Mouse (Mus musculus): Measurements from ENCODE around the gene Lsm5. TPM values are rescaled to one million over a fixed set of nuclear protein-coding genes. Genes with fewer than 3 reads are reported as not detected.
A peak's percentile ranks its signal among the peaks of the same experiment; 100 is the strongest.

Lsm5 gene
- total and polyA plus RNA-seq, 2 experiments from 2014 or later: 68.4 to 91.7 TPM

DNA sequence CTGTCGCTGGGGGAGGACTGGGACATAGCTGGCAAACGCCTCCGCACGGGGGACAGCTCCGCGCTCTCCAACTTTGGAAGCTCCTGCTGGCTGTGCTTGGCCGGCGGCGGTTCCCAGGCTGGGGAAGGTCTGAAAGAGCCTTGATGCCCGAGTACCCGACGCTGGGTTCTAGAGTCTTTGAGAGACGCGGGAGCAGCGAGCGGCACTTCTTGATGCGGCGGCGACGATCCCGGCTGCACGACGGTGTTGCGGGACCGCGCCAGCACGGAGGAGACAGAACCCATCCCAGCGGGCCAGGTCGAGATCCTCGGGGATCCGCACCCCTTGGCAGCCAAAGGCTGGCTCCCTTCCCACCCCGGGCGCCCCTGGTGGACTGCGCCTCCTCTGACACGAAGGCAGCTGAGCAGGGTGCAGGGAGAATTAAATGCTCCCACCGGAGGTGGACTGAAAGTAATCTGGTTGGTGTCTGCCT is 52.4 kb downstream of the Lsm5 start:
- TF ChIP-seq CTCF (IDR thresholded peaks at IDR 0.05; ENCODE audit: low read depth): peak; percentile 56
- no peaks in the 10 kb centered on the region for H3K9me3 ChIP-seq (ENCODE audit: low read length)
- no peaks in the 10 kb centered on the region for H3K36me3 ChIP-seq (ENCODE audit: insufficient read depth)
- DNase-seq (peak; percentile 25), ATAC-seq (peak; percentile 69)
- H3K27me3 ChIP-seq (ENCODE audit: insufficient read depth, low read length): no peaks in the 10 kb centered on the region; the same call in none of the 2 replicates
- no peak overlapping the region for H3K27ac ChIP-seq (ENCODE audit: low read depth, low read length)
- H3K9ac ChIP-seq: peak overlapping the region; percentile 44
- 4% methylated on average over 36 of the region's 36 CpGs for WGBS
- peaks cover 3% of the 10 kb centered on the region; the same call in 1 of the 2 replicates for H3K4me1 ChIP-seq (ENCODE audit: insufficient read depth)
- peak overlapping the region; percentile 78 for H3K4me2 ChIP-seq (ENCODE audit: low read depth)
- H3K4me3 ChIP-seq (ENCODE audit: low read depth, low read length): peak overlapping the region; percentile 40

Other genes starting within 250 kb of the Lsm5 start
- 10.0 and 15.5 TPM in 2 replicates for gene Pde1c, start 135.6 kb downstream of the Lsm5 start, total RNA-seq (2014; rRNA removed)
- gene Pde1c, start 135.6 kb downstream of the Lsm5 start, polyA plus RNA-seq (2015; fragmentation: Nextera tagmentation; extraction: Ambion mirVana): 3.6 and 5.7 TPM in 2 replicates
- 59.7 and 66.1 TPM in 2 replicates for gene Avl9, start 10.2 kb upstream of the Lsm5 start, total RNA-seq (2014; rRNA removed)
- gene Avl9, start 10.2 kb upstream of the Lsm5 start, polyA plus RNA-seq (2015; fragmentation: Nextera tagmentation; extraction: Ambion mirVana): 12.3 and 19.9 TPM in 2 replicates
- gene Kbtbd2, start 93.1 kb upstream of the Lsm5 start, total RNA-seq (2014; rRNA removed): 49.1 and 57.1 TPM in 2 replicates
- 14.5 and 18.7 TPM in 2 replicates for gene Kbtbd2, start 93.1 kb upstream of the Lsm5 start, polyA plus RNA-seq (2015; fragmentation: Nextera tagmentation; extraction: Ambion mirVana)
- gene Fkbp9, start 127.3 kb upstream of the Lsm5 start, total RNA-seq (2014; rRNA removed): 41.4 and 47.8 TPM in 2 replicates
- 31.4 and 33.8 TPM in 2 replicates for gene Fkbp9, start 127.3 kb upstream of the Lsm5 start, polyA plus RNA-seq (2015; fragmentation: Nextera tagmentation; extraction: Ambion mirVana)
- 114 and 119 TPM in 2 replicates for gene Nt5c3, start 219.2 kb upstream of the Lsm5 start, total RNA-seq (2014; rRNA removed)
- 197 and 225 TPM in 2 replicates for gene Nt5c3, start 219.2 kb upstream of the Lsm5 start, polyA plus RNA-seq (2015; fragmentation: Nextera tagmentation; extraction: Ambion mirVana)
- gene Vmn1r4, start 219.3 kb upstream of the Lsm5 start, total RNA-seq (2014; rRNA removed): 0.31 and 1.00 TPM in 2 replicates
- gene Vmn1r4, start 219.3 kb upstream of the Lsm5 start, polyA plus RNA-seq (2015; fragmentation: Nextera tagmentation; extraction: Ambion mirVana): 0.67 and 0.73 TPM in 2 replicates